Mouse (Mus musculus): ENCODE results near the gene Nt5m.

The Nt5m gene

DNA sequence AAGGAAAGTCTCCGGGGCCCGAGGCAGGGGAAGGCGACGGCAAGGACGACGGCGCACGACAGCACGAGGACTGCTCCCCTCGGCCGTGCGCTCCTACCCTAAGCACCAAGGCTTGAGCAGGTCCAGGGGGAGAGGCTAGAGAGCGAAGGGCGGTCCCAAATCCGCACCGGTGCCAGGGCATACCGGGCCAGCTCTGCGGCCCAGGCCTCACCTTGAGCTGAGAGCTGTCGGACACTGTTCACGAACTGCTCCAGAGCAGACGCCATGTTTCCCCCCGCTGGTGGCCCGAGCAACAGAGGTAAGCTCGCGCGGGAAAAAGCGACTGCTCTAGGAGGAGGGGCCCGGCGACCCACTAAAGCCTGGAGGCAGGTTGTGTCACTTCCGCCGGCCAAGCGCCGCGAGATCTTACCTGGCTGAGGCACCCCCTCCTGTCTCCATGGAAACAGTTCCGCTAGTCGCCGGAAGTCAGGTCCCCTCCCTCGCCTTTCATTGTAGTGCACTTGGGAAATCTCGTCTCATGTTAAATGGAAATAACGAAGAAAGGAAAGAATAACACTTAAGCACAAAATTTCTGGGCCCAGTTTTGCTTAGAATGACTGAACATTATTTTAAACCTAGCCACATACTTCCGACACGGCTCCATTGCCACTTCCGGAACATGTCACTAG, 346 bp downstream of the Nt5m start, which contains the start of gene Cops3:
Gene Cops3, minus strand, starts transcription at position 380 of the 668 bp plus-strand sequence.
- DNase-seq, result peak; percentile 96 to 98

DNA sequence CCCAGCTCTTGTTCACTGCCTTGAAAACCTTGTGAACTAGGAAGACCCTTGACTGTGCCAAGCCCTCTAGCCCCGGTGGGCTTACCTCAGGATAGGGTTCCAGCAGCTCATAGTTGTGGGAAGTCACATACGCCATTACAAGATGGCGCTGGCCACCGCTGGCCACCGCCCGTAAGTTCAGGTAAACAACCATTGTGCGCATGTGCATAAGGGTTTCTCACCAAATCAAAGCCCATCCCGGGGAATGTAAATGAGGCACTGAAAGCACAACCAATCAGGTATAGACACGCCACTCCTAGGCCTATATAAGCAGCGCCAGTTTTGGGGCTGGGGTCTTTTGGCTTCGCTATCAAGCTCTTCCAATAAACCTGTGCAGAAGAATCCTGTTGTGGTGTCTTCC, 7.1 kb downstream of the Nt5m start:
- no peak for DNase-seq

DNA sequence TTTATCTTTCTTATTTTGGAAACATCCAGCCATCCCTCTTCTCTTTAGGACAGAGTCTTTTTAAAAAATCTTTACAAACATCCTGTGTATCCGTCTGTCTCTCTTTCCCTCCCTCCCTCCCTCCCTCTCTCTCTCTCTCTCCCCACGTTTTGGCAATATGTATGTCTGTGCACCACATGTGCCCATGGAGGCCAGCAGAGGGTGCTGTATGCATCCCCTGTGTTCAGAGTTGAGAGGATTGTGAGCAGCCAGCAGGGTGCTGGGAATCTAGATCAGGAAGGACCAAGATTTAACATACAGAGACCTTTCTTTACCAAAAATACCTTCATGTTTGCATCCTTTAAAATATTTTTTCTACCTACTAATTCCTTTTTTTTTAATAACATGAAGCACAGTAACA, 7.9 kb downstream of the Nt5m start:
- DNase-seq, result peak; percentile 54 to 65

DNA sequence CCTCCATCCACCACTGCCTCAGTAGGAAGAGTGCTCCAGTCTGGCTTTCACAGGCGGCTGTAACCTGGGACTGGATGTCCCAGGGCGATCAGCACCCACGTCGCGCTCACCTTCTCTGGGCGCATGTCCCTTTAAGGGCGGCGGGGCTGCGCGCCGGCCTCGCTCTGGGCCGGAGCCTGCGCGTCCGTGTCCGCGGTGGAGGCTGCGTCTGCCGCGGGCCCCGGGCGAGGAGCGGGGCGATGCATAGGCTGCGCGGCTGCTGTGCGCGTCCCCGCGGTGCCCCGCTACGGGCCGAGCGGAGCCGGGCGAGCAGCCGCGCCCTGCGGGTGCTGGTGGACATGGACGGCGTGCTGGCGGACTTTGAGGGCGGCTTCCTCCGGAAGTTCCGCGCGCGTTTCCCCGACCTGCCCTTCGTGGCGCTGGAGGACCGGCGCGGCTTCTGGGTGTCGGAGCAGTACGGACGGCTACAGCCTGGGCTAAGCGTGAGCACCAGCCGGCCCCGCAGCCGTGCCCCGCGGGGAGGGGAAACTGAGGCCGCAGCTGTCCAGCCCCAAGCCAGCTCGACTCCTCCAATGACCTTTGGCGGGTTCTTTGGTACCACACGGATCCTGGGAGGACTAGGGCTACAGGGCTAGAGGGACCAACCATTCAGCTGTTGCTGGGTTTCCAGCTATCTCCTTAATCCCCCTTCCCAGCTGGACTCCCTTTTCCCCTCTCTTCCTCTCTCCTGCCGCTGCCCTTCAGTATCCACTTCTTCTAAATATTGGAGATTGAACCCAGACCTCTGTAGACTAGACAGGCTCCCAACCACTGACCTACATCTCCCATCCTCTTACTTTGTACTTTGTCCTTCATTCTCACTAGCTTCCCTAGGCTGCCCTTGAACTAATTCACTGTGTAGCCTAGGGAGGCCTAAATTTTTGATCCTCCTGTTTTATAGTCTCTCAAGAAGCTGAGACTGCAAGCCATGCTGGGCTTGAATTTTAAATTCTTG, 8.9 kb downstream of the Nt5m start:
- peak; percentile 88 to 89 for DNase-seq

DNA sequence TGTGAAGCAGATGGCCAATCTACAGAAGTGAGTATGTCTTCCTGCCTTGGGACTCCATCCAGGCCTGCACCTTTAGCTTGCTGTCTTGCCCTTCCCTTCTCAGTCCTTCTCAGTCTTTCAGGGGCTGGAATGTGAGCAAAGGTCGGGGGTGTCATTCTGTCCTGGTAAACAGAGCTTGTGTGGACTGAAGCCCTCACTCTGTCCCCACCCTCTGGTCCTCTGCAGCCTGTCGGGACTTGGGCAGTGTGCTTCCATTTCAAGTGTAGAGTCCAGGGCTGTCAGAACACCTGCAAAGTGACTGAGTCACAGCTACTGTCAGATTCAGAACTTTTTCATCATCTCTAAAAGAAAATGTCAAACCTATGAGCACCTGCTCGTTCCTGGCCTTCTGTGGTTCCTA, 13.6 kb downstream of the Nt5m start:
- DNase-seq, result no peak

DNA sequence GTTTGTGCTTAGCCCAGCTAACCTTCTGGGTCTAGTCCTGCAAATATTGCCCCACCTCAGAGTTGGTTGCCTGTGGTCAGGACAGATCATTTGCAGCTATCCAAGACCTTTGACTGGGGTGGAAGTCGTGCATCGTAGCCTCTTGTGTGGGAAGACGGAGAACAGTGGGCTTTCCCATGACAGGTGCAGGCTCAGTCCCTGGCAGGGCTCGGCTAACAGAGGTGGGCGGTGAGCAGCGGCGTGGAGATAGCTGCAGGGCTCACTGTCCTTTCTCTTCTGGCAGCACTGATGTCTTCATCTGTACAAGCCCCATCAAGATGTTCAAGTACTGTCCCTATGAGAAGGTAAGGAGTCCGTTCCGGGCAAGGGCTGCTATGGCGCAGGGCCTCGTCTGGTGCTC, 21.2 kb downstream of the Nt5m start:
- DNase-seq, result no peak

DNA sequence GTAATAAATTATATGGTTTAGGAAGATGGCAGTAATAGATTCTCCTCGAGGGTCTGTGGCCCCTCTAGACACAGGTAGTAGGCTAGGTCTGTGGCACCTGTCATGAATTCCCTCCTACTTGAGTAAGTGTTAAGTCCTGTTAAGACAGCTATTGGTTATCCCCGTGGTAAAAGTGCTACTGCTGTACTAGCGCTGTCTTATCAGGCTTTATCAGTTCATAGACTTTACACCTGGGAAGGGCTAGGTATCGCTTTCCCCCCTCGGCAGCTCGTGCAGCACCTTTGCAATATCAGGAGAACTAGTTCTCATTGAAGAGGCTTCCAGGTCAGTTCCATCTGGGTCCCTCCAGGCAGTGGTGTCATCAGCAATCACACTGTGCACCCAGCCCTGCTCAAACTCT, 25.1 kb downstream of the Nt5m start:
- DNase-seq, result no peak

DNA sequence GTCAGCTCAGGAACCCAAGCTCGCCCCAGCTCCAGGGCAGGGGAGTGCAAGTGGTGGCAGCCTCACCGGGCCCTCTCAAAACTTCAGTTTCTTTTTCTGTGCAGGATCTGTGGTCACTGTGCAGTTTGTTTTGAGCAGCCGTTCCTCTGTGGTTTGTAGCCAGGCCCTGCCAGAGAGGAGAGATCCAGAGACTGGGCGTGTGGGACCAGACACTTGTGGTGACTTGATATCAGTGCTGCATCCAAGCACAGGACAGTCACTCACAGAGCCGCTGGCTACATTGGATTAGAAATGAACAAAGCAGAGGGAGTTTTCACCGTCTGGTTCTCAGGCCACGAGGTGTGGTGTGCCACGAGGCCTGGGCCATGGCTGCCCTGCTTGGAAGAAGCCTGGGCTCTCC, 32.9 kb downstream of the Nt5m start:
- DNase-seq, result no peak

DNA sequence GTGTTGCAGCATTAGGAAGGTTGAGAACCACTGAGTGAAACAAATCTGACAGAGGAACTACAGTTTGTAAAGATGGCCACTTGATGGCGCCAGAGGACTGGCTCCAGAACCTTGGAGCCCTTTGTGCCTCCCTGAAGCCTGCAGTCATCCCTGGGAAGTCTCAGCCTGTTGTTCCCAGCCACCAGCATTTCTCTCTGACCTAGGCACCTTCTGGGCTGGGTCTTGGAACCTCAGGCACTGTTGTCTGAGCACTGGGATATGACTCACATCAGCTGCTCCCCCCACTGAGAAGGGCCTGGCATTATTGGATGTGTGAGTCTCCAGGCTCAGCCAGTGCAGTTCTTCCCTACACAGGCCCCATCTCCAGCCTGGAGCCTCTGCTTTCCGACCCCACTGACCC, 40.8 kb downstream of the Nt5m start:
- DNase-seq, result peak; percentile 69 to 82

DNA sequence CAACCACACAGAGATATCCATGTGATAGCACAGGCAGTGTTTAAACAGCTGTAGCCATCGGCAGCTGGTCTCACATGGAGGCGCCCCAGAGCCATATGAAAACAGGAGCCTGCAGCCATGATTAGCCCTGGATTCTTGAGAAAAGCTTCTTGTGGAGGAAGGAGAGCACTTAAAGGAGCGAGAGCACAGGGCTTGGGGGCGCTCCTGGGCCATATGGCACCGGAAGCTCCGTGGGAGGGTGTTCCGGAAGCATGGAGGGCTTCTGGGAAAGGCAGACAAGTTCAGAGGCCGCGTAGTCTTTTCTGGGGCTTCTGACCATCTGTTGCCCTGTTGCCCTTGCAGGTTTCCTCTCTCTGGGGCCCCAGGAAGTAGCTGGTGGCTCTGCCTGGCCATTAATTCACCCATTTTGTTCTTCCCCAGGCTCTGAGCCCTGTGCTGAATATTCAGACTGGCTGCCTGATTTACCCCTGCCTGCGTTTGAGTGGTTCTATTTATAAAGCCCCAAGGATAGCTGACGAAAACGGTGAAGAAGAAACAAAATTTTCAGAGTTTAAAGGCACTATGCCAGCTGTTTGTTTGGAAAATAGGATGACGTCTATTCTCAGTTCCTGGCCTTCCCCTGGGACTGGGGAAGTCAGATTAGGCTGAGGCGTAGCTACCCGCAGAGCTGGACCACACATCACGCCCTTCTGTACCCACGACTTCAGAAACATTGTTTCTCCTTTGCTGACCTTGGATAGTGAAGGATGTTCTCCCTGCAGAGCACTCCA, 46.2 kb downstream of the Nt5m start:
- DNase-seq, result peak; percentile 46 to 63

DNA sequence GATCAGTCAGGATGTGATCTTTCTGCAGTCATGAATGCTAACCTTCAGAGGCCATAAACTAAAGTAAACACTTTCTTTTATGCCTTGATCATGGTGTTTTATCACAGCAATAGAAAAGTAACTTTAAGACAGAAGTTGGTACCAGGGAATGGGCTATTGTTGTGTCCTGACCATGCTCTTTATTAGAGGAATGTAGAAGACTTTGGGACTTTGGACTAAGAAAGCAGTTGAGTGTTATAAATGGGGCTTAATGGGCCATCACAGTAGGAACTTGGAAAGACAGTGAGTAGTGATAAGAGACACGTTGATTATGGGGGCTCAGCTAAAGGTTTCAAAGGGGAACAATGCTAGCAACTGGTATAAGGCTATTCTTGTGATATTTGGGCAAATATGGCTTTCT, 47.7 kb downstream of the Nt5m start:
- no peak for DNase-seq

DNA sequence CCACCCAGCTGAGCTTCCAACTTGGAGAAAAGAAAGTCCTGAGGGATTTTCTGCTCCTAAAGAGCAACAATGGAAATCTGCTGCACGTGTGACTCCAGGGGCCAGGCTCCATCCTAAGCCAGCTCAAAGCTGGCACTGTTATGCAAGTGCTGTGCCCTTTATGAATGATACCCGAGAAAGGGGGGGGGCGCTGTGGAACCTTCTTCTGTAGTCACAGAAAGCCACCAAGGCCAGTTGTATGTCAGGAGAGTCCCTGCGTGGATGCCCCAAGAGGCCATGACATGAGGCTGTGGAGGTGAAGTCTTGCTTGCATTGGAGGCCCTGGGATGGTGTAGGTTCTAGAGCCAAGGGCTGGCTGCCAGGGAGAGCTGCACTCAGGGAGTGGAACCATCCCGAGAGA, 48.9 kb downstream of the Nt5m start:
- no peak for DNase-seq

DNA sequence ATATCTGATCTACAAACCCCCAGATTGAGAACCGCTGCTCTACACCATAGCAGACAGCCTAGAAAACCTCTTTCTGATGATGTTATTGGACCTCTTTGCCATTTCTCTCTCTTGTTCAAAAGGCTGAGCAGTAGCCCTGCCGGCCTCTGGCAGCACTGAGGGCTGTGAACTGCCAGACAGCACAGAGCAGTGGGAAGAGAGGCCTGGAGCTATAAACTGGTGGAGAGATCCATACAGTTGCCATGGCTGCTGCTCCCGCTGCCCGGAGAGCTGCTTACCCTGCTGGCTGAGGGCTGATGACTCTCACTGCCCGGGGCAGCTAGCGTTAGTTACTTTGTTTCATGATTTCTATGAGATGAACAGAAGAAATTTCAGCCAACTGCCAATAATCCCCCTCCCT, 52.6 kb downstream of the Nt5m start:
- DNase-seq, result peak in 1 of 2 experiments; percentile 6

DNA sequence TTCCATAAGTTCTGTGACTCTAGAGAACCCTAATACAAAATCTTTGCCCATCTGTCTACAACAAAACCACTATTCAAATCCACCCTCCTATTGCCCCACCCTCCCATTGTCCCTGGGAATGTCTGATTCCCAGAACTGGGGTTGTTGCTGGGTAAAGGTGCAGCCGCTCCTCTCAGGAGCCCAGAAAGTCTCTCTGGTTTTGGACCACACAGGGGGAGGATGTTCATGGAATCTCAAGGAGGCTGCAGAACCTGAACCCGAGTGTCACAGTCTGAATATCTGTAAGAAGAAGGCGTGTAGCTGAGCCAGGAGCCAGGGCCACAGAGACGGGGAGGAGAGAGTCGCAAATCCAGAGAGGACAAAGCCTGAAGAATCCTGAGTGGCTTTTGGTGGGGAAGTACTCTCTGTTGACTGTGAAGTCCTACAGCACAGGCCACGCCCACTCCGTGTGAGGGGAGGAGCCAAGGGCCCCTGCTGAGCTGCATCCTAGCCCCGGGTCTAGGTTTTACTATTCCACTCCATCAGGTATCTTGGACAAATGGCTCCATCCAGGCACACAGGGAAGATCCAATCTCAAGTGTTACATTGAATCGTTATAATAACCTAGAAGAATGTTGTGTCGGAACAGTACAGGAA, 54.0 kb downstream of the Nt5m start:
- peak in 1 of 2 experiments; percentile 50 for DNase-seq

DNA sequence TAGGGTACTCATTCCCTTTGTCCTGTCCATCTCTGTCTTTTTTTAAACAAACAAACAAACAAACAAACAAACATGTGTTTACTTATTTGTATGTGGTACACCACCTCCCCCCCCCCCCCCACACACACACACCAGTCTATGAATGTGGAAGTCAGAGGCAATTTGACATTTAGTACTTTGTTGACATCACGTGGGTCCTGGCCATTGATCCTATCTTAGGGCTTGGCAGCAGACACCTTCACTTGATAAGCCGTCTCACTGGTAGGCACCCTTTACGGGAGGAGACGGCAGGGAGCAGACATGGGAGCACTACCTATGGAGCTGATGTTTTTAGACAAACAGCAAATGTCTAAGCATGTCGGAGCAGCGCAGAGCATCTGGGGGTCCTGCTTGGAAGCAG, 55.7 kb downstream of the Nt5m start:
- DNase-seq, result no peak

DNA sequence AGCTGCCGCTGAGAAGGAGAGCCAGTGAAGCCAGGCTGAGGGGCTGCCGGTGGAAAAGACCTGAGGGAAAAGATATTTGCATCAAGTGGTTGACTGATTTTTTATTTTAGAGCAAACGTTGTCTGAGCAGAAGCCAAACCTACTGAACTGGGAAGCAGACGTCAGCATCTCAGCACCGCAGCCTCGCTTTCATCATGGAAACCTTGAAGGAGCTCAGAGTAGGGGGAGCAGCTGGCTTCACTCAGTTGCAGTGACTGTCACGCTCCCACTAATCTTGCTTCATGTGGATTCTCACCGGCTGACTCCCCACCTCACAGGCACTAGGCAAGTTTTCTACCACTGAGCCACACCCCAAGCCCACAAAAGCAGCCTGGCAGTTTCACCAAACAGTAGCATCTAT, 56.1 kb downstream of the Nt5m start:
- no peak for DNase-seq

DNA sequence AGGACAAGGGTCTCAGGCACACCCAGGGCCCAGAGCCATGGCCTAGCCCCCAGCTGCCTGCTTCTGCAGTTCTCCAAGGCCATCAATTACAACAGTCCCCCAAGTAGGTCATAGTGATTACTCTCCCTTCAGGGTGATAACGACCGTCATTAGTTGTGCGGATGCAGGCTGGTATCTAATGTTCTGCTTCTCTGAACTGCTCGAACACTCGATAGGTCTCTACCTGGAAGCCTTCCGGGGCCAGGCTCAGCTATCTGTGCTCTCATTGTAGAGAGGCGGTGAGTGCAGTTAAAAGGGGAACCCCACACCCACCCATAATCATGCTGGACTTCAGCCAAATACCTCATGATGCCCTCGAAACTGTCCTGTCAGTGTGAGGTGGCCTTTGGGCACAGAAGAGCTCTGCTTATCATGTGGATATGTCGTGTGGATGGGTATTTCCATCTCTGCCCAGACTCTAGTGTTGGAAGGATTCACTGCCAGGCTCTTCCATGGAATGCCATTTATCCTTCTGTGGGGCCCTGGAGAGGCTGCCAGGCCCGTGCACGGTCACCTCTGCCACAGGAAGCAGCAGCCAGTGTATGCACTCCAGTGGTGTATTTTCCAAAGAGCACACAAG, 58.8 kb downstream of the Nt5m start:
- no peak for DNase-seq

DNA sequence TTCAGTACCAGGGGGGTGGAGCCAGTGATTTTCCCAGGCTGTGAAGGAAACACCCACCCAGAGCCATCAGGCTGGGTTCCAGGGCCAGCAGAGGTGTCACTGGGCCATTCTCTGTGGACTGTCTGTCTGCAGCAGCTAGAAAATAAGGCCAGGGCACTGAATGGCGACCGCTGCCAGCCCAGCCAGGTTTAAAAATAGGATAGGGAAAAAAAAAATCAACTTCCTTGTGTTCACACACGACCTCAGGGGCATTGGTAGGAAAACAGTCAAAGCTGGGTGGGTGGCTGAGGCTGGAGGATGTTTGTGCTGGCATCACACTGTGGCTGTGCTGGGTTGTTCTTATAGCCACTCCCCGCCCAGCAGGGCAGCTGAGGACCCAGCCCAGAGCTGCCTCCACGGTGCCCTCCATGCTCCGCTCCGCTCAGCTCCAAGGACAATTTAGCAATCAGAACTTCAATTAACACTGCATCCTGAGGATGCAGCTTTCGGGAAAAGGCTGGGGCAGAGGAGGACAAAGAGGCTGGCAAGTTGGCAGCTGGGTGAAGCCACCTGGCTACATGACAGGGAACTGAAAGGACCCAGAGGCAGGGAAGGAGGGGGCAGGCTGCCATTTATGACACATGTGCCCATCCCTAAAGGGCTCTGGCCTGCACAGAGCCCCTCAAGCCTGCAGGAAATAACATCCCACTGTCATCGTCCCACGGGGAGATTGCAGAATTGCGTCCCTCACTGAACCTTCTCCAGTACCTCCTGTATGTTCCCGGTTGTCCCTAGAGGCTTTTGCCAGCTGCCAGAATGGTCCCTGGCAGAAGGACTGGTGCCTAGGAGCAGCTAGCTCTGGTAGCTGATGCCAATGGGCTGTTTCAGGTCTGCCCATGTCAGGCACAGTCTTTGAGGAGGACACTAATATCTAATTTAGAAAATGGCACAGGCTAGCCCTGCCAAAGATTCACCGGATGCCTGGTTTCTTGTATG, 60.8 kb downstream of the Nt5m start:
- DNase-seq, result peak; percentile 43 to 69

DNA sequence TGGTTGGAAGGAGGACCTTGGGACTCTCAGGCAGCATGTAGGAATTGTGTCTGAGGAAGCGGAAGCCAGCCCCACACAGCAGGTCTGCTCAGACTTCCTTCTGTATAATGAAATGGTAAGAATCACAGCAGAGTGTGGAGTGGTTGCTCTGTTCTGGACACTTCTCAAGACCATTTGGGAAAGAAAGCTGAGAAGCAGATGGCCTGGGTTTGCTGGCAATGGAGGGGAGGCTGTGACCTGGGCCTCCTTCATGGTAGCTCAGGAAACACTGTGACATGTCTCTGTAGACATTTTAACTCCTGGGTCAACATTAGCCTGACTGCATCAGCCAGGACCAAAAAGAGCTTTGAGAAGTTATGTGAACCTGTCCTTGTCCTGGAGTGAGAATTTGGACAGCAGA, 61.7 kb downstream of the Nt5m start:
- DNase-seq, result no peak

DNA sequence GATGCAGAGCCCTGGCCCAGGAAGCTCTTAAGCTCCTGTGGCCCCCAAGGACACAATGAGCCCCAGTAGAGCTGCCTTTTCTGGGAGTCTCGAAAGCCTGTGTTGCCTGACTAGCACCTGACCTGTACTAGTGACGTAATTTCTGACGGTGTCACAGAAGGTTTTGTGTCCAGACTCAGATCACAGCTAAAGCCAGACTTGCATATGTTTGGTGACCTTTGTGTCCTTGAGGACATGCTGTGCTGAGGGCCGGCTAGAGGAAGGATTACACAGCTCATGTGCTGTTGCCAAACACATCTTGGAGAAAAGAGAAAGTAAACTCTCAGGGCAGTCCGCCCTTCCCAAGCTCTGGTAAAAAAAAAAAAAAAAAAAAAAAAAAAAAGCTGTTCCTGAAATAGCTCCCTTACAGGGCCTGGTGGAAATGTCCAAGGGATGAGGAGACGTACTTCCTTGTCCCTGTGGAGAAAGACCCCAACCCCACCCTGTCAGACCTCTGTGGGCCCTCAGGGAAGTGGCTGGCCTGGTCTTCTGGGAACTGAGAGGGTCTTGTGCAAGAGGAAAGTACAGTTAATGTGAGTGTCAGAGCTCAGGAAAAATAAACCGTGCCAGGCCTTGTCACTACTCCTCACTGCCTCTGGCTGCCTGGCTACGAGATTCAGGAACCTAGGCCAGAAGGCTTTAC, 62.9 kb downstream of the Nt5m start:
- DNase-seq, result peak; percentile 57 to 61
